Mouse (Mus musculus) ES-CJ7 (cell line): ENCODE data around the gene Ube2h.
"Not testable (repeated sequence)": the region's sequence is repeated elsewhere in the genome, so short reads cannot be mapped to it uniquely, and the experiment has no call there.

Source experiments
- DNase-seq: peaks from one replicate; pipeline ENCODE4 v3.0.0; 2011; ENCODE audit warnings: low read depth, low spot score

The Ube2h gene

GRCm38 (mm10) chr6:30245397-30245796 lies 58.9 kb downstream of the Ube2h start:
- no peak for DNase-seq

GRCm38 (mm10) chr6:30243347-30244007 lies 60.9 kb downstream of the Ube2h start:
- no peak for DNase-seq

DNA sequence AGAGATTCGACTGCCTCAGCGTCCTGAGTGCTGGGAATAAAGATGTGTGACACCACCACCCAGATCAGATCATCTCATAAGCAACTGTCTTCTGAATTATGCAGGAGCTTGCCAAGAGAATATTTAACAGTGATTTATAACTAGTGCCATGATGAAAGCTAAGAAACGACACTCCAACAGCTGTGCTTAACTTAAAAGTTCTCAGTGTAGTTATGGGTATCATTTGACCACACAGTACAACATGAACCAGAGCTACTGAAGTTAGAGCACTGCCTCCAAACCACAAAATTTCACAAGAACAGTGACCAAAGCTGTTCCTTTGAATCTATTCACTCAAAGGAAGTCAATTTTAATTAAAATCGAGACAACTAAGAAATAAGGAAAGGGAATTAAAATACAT lies 61.4 kb downstream of the Ube2h start:
- DNase-seq: no peak

- DNase-seq: no peak
These were observed 64.2 kb downstream of the Ube2h start for GRCm38 (mm10) chr6:30240105-30240504.

DNA sequence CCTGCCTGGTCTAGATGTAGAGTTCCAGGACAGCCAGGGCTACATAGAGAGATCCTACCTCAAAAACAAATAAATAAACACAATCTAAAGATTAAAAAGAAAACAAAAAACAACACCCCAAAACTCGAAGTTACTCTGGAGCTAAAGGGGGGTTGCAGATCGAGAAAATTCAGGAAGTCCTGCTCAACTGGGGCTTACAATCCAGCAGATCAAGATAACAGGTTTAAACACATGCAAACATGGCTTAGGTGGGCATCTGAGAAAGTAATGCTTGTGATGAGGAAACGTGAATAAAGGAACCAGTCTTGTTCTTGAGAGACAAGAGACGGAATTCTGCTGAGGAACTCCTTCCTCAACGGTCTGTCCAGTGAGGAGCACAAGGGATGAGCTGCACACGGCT lies 65.1 kb downstream of the Ube2h start:
- DNase-seq: no peak

DNA sequence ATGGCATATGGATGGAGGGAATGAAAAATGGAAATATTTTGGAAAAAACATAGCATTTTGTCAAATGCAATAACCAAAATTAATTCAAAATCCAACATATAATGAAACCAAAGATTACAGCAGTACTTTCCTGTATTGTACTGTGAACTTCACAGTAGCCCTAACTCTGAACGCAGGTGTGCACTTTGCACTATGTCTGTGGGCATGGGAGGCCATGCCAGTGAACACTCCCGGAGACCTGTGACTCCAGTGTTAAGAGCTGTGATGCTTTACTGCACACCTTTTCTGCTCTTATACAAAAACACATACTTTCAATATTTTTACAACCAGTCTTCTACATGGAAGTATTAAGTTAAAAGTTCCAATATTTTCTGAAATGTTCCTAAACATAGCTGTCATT lies 66.3 kb downstream of the Ube2h start:
- no peak for DNase-seq

DNA sequence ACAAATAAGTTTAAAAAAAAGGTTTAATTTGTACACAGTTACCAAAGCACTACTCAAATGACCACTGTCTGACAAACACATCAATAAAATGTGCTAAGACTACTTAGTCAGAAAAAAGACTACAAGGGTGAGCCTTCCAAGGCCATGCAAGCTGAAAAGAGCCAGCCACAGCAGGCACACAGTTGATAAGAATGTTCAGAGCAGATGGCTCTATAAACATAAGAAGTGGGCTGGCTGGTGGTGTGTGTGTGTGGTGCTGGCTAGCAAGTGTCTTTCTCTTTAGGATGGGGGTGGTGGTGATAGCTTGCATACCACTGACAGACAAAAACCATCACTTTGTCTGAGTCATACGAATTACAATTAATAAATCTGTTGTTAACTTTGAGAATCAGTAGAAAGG lies 67.8 kb downstream of the Ube2h start:
- DNase-seq: no peak

DNA sequence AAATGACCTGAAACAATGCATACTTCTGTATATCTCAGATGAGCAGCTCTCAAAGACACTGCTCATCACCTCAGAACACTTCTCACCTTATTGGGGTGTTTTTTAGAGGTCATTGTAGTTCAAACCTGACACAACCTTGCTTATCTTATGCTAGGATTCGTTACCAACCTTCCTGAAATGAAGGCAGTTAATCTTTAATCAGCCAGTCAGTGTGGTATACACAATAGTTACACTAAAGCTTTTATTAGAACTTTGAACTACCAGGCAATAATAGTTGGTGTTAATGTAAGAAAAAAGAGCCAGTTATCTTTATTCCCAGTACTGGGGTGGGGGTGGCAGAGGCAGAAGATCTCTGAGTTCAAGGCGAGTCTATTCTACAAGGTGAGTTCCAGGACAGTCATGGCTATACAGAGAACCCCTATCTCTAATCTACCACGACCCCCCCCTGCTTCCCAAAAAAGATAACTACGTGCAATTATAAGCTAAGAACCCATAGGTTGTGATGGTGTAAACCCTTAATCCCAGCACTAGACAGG lies 72.5 kb downstream of the Ube2h start:
- no peak for DNase-seq

GRCm38 (mm10) chr6:30230246-30230645 lies 74.1 kb downstream of the Ube2h start:
- no peak for DNase-seq

DNA sequence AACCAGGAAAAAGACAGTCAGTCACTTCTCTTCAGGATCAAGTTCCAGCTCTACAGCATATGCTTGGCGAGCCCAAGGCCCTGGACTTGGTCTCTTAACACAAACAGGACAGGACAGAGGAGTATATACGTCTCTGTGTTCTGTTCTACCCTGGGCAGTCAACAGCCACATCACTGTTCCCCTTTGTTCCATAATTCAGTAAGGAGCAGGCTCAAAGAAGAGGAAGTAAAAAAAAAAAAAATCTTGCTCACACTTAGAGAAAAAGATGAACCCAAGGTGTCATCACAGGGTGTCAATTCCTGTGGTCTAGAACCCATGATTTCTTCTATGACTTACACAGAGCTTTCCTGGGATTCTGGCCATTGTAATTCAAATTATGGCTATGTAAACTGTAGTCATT lies 75.4 kb downstream of the Ube2h start:
- DNase-seq: no peak

- DNase-seq: peak; percentile 72
These were observed 76.0 kb downstream of the Ube2h start for GRCm38 (mm10) chr6:30228353-30228752.

DNA sequence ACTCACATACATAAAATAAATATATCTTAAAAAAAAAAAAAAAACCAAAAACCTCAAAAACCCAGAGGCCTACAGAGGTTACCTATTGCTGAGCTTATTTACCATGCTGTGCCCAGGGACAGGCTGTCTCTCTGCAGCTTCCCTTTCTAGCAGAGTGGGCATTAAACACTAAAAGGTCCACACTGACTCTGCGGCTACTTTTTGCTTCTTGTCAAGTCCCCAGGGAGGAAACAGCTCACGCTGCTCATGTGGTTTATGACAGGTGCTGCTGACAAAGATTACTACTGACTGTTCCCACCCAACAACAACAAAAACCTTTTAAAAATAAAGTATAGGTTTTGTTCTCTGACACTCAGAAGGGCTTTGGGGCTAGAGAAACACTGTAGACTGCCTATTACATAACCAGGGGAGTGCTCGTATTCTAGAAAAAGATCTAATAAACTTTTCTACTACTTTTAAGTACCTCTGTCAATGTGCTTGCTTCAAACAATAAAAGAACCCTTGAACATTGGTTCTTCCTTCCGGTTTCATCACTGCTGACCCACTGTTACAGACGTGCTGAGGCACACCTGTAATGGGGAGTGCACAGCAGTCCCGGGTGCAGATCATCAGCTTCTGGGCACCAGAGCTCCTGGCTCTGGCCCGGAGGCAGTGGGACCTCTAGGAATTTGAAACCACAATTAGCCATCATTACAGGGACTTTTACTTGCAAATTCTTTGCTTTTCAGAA lies 77.2 kb downstream of the Ube2h start:
- DNase-seq: no peak

- DNase-seq: no peak
These were observed 79.6 kb downstream of the Ube2h start for GRCm38 (mm10) chr6:30224693-30225092.

DNA sequence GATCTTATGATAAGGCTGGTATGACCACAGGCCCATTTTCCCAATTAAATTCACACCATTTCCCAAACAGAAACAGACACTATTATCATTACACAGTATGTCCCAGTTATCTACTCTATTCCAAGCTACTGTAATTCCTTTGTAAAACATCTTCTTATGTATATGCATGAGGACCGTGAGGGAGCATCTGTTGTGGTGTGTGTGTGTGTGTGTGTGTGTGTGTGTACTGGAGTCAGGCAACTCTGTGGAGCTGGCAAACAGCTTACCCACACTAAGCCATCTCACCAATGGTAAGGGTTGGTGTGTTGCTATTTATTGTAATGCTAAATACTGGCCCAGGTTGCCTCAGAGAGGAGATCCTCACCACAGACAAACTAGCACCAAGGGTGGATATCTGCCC lies 82.0 kb downstream of the Ube2h start:
- no peak for DNase-seq

GRCm38 (mm10) chr6:30217581-30217980 lies 86.8 kb downstream of the Ube2h start:
- no peak for DNase-seq

DNA sequence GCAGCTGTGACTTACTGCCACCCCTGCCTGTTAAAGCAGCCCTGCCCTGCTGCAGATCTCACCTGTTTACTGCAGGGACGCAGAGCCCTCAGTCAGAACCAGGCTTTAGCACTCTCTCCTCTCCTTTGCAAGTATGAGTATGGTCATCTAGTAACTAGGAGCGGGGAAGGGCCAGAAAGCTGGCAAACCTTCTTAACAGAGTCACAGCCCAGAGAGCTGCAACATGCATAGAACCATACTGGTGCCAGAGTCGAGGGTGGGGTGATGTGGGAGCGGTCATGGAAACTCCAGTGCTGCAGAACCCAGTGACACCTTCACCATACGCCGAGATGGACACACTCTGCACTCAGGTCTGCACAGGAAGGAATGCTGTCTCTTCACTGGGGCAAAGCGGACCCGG lies 91.9 kb downstream of the Ube2h start:
- no peak for DNase-seq

DNA sequence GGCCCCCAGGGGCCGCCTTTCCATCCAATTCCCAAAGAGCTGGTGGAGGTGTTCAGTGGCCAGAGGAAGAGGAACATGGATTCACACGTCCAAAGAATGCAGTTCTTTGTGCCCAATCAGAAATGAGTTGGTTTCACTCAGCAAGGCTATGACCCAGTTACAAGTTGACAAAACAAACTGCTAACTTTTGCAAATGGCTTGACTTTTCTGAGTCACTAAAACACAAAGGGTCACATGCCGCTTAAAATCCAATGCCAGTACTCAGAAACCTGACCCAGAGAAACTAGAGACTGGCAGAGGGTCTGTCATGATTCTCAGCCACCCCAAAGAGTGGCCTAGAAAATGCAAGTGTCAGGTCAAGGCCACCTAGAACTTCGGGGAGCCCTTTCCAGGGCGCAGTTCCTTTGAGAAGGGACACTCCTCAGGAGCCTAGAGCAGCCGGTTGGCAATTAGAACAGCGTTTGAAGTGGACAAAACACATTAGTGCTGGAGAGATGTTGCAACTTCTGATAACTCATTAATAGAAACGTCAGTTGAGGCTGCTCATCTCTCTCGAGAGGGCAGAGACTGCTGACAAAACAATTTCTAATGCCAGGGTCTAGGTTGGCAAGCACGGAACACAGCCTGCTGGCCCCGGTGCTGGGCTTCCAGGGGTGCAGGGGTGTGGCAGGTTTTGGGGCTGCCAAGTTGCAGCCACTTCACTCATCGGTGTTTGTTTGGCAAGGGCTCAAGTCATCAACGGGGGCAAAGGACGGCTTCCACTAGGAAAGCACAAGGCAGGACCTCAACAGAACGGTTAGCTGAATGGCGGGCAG lies 92.5 kb downstream of the Ube2h start:
- no peak for DNase-seq

DNA sequence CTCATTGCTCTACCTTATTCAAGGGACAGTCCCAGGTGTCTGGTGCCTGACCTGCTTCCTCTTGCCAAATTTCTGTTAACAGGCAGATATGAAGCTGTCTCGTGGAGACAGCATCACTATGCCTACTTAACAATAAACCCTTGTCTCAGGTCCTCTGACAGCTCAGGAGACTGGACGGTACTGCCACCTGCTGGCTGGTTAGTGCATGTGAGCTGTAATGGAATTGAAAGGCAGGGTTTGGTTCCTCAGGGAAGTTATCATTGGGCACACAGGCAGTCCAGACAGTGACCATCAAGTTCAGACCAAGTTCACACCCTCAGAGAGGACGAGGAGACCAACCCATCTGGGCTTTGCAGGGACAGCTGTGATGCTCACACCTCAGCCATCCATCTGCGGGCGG lies 93.6 kb downstream of the Ube2h start:
- DNase-seq: peak; percentile 86

DNA sequence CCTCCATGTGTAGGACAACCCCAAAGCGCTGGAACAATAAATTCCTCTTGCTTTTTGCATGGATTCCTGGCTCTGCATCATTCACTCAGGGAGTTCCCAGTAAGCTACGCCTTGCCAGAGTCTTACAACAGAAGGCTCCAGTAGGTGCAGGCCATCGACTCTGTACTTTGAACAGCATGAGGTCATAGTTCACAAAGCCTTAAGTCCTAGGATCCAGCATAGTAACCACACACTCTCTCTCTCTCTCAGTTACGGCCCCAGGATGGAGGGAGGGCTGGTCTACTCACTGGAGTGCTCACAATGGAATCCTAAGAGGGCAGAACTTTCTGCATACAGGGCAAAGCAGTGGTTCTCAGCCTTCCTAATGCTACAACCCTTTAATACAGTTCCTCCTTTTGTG lies 95.5 kb downstream of the Ube2h start:
- no peak for DNase-seq

DNA sequence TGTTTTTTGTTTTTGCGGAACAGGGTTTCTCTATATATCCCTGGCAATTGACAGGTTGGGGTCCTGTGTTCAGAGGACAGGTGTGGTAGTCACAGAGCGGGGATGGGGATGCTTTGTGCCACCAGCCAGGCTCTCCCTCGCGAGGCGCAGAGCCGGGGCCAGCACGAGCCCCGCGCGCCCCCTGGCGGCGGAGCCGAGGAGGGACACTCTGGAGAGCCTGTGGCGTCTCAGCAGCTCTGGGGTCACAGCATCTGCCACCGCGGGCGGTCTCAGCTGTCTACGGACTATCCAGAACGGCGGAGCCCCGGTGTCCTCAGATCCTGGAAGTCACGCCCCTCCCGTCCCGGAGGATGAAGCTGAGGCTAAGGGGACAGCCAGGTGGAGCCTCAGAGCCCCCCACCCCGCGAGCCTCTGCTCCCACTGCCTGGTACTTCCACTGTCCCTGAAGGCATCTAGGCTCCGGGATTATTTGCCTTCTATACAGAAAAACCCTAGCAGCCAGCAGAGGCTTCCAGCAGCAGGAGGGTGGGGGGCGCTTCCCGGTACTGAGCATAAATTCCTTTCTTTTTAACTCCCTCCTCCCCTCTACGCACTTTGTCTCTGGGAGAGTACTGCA lies 98.6 kb downstream of the Ube2h start:
- peak; percentile 92 for DNase-seq

- DNase-seq: not testable (repeated sequence)
These were observed 99.2 kb downstream of the Ube2h start for GRCm38 (mm10) chr6:30205180-30205538.
